ENCODE assay signal across 11 mouse cellular contexts in the genomic region with DNA sequence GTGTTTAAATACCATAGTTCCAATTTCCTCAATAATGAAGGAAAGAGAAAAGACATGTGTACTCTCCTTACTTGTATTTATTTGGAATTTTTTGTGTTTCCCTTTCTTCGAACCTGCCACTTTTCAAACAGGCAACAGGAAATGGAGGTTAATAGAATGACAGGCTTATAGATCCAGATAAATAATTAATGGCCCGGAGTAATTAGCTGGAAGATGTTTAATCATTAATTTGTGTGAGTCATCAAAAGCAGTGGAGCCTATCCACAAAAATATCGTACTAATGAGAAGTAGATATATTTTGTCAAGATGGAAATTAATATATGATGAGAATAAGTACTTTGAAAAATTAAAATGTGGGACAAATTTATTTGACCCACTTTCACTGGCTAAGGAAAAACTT.
"Had no signal": no experiment of that assay in that cellular context is flagged by ENCODE, and none has a peak within 500 bp of the region (broad histone marks: within the 10 kb centered on the region; RNA-seq: fewer than 3 reads in every experiment).

No protein-coding gene starts in this region.

- ATAC-seq: lung, postnatal 0 days; midbrain, embryonic 16.5 days had no signal

- H3K27me3 ChIP-seq: liver, embryonic 15.5 days; neural tube, embryonic 13.5 days had no signal

- H3K4me3 ChIP-seq: liver, embryonic 15.5 days; neural tube, embryonic 13.5 days had no signal

- H3K27ac ChIP-seq: liver, embryonic 15.5 days; neural tube, embryonic 13.5 days had no signal

- H3K9ac ChIP-seq: liver, embryonic 15.5 days; neural tube, embryonic 13.5 days had no signal

- H3K9me3 ChIP-seq: liver, embryonic 15.5 days; neural tube, embryonic 13.5 days had no signal

- H3K4me1 ChIP-seq: liver, embryonic 15.5 days had no signal

- H3K4me2 ChIP-seq: liver, embryonic 11.5 days; liver, embryonic 15.5 days had no signal

- DNase-seq: kidney, adult 18-20 months; left cerebral cortex, postnatal 4 days; lung, adult 2 months; lung, postnatal 36 days; thymus, adult 18-20 months; thymus, postnatal 14 days had no signal

- H3K36me3 ChIP-seq: liver, embryonic 15.5 days; neural tube, embryonic 13.5 days had no signal
